Mouse (Mus musculus) small intestine, adult 2 months (tissue): ENCODE data around the gene Plppr5. TPM values are rescaled to one million over a fixed set of nuclear protein-coding genes. Genes with fewer than 3 reads are reported as not detected.
A peak's percentile ranks its signal among the peaks of the same experiment; 100 is the strongest.

Source experiments
- H3K27ac ChIP-seq: fragments of 200-500 bp; 2 replicates; pipeline ENCODE4 v1.5.1; 2012; ENCODE audit warnings: low read depth, low read length, control low read depth, inconsistent platforms; ENCODE audit not compliant: insufficient read depth
- H3K27me3 ChIP-seq: fragments of 200-500 bp; 2 replicates; pipeline ENCODE4 v1.6.1; 2012; ENCODE audit warnings: mild to moderate bottlenecking, moderate library complexity, low read length, inconsistent platforms; ENCODE audit not compliant: control insufficient read depth, insufficient read depth
- H3K36me3 ChIP-seq: fragments of 200-500 bp; 2 replicates; pipeline ENCODE4 v1.6.1; 2012; ENCODE audit warnings: mild to moderate bottlenecking, low read length, control low read depth, inconsistent platforms; ENCODE audit not compliant: control insufficient read depth, insufficient read depth
- H3K4me1 ChIP-seq: fragments of 200-500 bp; 2 replicates; pipeline ENCODE4 v1.6.1; 2012; ENCODE audit warnings: low read length, inconsistent platforms, mixed read lengths; ENCODE audit not compliant: control insufficient read depth, insufficient read depth, insufficient read length
- H3K4me3 ChIP-seq: fragments of 200-500 bp; 2 replicates; pipeline ENCODE4 v1.5.1; 2012; ENCODE audit warnings: low read depth, mild to moderate bottlenecking, control low read depth, inconsistent platforms, low read length, moderate library complexity
- CTCF ChIP-seq: fragments of 200-500 bp; IDR thresholded peaks from 2 replicates; pipeline ENCODE4 v1.5.1; 2012; ENCODE audit warnings: low read depth, mild to moderate bottlenecking, control low read depth, inconsistent platforms, low read length, moderate library complexity, mixed read lengths; ENCODE audit not compliant: insufficient replicate concordance, insufficient read length; ENCODE audit errors: extremely low read depth
- POLR2A ChIP-seq: fragments of 200-500 bp; IDR thresholded peaks from 2 replicates; pipeline ENCODE4 v1.6.1; 2012; ENCODE audit warnings: low read depth, mild to moderate bottlenecking, control low read depth, inconsistent platforms, low read length, moderate library complexity
- WGBS: fragments of 180-500 bp; shearing (Covaris S2); methylation state at CpG from one replicate; pipeline ENCODE4 v1.1.7; 2018; 5-methylcytosine and 5-hydroxymethylcytosine counted together
- polyA plus RNA-seq: library from polyadenylated mRNA; depleted of rRNA; stranded (reverse); fragments of >200 nt; gene quantifications from 2 replicates; pipeline ENCODE4 v1.2.3, GENCODE M21; 2012; rRNA removed

The Plppr5 gene
- polyA plus RNA-seq, result 0.09 and 0.25 TPM in 2 replicates

DNA sequence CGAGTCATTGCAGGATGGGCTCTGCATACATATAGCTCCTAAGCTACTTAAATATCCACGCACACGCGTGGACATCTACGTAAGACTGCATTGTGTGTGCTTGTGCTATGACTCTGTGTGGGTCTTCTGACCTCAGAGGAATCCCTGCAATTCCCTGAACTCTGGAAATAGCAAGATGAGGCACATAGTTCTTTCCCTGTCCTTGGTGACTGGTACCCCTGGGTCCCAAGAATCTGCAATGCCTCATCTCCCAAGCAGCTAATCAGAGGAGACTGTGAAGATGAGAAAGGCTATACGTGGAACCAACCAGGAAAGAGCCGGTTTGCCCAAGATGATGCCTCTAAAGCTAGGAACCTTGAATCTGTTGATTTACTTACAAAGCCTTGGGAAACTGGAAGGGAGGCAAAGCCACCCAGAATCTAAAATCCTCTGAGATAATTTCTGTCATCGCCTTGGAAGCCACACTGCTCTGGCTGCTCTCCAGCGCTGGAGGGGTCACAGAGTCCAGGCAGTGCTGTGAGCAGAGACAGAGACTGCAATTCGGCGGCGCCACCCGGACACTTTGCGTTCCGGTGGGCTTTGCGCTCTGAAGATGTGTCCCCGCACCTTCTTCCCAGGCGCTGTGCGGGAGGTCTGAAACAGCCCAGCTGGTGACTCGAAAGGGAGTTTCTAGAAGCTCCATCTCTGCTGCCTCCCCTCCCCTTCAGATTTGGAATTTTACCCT lies at the start of gene Plppr5:
TSS of gene Plppr5 (plus strand) at position 308 of the 724 bp plus-strand sequence.
- H3K27ac ChIP-seq, result no peak within 1 kb of the TSS
- peak within 1 kb of the TSS; percentile 12 for H3K4me3 ChIP-seq
- no peaks in the 10 kb centered on the region for H3K4me1 ChIP-seq
- H3K27me3 ChIP-seq, result peaks cover 5% of the 10 kb centered on the region; the same call in 1 of the 2 replicates
- no peaks in the 10 kb centered on the region for H3K36me3 ChIP-seq
- no peak for TF ChIP-seq CTCF
- no peak for TF ChIP-seq POLR2A
- WGBS, result 24% methylated on average over 20 of the region's 20 CpGs

DNA sequence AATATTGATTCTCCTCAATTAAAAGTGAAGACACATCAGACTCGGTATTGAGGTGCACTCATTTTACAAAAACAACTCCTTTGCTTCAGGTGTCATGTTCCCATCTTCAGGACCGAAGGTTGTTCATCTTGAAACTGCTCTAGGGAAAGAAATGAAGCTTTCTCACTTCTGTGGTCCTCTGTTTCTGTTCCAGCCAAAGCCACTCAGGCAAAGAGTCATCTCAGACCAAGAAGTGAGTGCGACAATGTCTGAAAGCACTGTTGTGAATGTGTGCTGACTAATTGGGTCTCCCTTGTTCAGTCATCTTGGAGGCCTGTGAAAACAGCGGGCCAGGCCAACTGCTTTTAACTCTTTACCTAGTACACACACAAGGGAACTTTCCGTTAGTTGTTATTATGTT lies 24.7 kb upstream of the Plppr5 start:
- no peaks in the 10 kb centered on the region for H3K36me3 ChIP-seq
- no peak overlapping the region for H3K27ac ChIP-seq
- H3K4me3 ChIP-seq, result no peak overlapping the region
- no peak for TF ChIP-seq CTCF
- no peak for TF ChIP-seq POLR2A
- H3K27me3 ChIP-seq, result no peaks in the 10 kb centered on the region
- 82% methylated on average over 5 of the region's 5 CpGs for WGBS
- no peaks in the 10 kb centered on the region for H3K4me1 ChIP-seq

DNA sequence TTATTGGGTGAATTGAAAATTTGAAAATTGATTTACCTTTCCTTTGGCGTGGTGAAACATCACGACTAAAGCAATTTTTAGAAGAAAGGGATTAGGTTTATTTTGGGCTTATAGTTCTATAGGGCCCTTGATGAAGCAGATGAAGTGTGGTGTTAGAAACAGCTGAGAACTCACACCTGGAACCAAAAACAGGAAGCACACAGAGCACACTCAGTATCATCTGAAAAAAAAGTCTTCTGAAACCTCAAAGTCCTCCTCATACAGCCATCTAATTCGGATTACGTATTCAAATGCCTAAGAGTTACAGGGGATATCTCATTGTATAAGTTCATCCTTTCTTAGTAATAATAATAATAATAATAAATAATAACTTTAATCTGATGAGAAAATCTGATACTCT lies 24.1 kb upstream of the Plppr5 start:
- TF ChIP-seq CTCF, result no peak
- TF ChIP-seq POLR2A, result no peak
- no peak overlapping the region for H3K27ac ChIP-seq
- H3K36me3 ChIP-seq, result no peaks in the 10 kb centered on the region
- WGBS, result 90% methylated on average over 4 of the region's 4 CpGs
- H3K4me3 ChIP-seq, result no peak overlapping the region
- no peaks in the 10 kb centered on the region for H3K27me3 ChIP-seq
- no peaks in the 10 kb centered on the region for H3K4me1 ChIP-seq

DNA sequence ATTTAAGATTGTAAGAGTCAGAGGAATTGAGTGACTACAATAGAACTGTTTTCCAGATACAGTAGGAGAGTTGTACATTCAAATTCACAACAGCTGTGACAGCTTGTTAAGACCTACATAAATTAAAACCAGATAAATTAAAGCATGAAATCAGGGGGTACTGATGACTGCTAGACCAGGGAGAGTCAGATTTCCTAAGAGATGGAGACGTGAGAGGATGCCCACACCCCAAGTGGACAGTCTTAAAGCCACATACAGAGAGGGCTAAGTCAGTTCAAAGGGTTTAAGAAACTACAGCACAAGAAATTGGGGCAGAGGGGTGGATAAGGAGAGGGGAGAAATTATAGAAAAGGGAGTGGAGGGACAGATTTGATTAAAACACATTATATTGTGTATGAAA lies 17.7 kb upstream of the Plppr5 start:
- 48% methylated on average over 1 of the region's 1 CpGs for WGBS
- no peaks in the 10 kb centered on the region for H3K27me3 ChIP-seq
- TF ChIP-seq CTCF (no peak), POLR2A (no peak)
- H3K4me3 ChIP-seq, result no peak overlapping the region
- H3K27ac ChIP-seq, result no peak overlapping the region
- no peaks in the 10 kb centered on the region for H3K4me1 ChIP-seq
- no peaks in the 10 kb centered on the region for H3K36me3 ChIP-seq

DNA sequence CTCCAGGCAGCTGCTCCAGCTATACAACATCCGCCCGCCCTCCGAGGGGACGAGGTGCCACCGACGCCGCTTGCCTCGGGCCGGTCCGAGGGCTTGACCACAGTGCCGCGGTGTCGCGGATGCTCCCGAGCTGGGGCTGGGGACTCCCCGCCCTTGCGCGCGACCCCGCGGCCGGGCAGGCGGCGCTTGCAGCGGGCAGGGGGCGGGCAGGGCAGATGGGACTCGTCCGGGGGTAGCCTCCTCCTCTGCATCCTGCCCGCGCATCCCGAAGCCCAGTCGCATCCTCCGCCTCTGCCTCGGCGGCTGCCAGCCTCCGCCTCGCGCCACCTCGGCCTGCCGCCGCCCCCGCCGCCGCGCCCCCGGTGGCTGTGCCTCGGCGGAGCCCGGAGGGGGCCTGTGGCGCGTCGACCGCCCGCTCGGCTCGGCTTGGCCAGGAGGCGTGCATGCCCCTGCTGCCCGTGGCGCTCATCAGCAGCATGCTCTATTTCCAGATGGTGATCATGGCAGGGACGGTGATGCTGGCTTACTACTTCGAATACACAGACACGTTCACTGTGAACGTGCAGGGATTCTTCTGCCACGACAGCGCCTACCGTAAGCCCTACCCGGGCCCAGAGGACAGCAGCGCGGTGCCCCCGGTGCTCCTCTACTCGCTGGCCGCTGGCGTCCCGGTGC lies 754 bp downstream of the Plppr5 start:
- Histone ChIP-seq H3K27me3 (peaks cover 5% of the 10 kb centered on the region; the same call in 1 of the 2 replicates), H3K4me3 (peak overlapping the region; percentile 12), H3K4me1 (no peaks in the 10 kb centered on the region), H3K27ac (no peak overlapping the region), H3K36me3 (no peaks in the 10 kb centered on the region)
- 2% methylated on average over 74 of the region's 74 CpGs for WGBS
- no peak for TF ChIP-seq CTCF
- TF ChIP-seq POLR2A, result no peak

DNA sequence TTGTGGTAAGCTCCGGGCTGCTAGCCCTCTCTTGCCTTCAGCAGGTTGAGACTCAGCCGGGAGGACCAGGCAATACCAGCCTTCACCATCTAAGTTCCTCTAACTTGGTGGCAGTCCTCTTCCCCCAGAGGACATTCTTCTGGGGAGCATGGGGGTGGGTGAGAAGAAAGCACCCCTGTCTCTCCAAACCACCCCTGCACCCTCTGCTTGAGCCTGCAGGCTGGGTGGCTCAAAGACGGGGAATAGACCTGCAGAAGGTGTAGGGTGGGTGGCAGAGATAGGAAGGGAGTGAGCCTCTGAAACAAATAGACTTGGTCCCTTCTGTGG lies 1.3 kb downstream of the Plppr5 start:
- no peaks in the 10 kb centered on the region for H3K4me1 ChIP-seq
- peaks cover 5% of the 10 kb centered on the region; the same call in 1 of the 2 replicates for H3K27me3 ChIP-seq
- H3K4me3 ChIP-seq, result peak overlapping the region; percentile 11
- TF ChIP-seq POLR2A, result no peak
- TF ChIP-seq CTCF, result no peak
- 16% methylated on average over 3 of the region's 3 CpGs for WGBS
- H3K36me3 ChIP-seq, result no peaks in the 10 kb centered on the region
- no peak overlapping the region for H3K27ac ChIP-seq

DNA sequence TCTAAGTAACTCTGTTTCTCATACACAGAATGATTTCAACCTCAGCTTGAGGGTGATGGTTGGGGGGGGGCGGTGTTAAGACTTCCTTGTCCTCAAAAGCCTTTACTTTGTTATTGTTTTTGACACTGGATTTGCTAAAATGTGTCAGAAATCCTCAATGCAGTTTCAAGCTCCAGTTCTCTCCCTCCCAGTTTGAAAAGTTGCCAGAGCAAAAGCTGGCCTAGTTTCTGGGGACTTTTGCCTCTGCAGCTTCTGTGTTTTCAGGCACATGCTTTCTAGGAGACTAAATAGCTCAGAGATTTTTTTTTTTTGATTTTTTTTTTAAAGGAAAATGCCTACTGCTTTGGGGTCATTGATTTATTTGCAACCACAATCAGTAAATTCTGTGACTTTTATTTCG lies 2.7 kb downstream of the Plppr5 start:
- no peak overlapping the region for H3K4me3 ChIP-seq
- H3K4me1 ChIP-seq, result no peaks in the 10 kb centered on the region
- no peaks in the 10 kb centered on the region for H3K36me3 ChIP-seq
- no peak overlapping the region for H3K27ac ChIP-seq
- 85% methylated on average over 2 of the region's 2 CpGs for WGBS
- no peak for TF ChIP-seq CTCF
- TF ChIP-seq POLR2A, result no peak
- H3K27me3 ChIP-seq, result peaks cover 5% of the 10 kb centered on the region; the same call in 1 of the 2 replicates
